Mouse (Mus musculus) heart, adult 2 months (tissue): ENCODE measurements around the gene Gpr84.

Experiments
- CTCF ChIP-seq: fragments of 200-600 bp; IDR thresholded peaks from 2 replicates; pipeline ENCODE4 v1.8.1; 2022; ENCODE audit warnings: antibody characterized with exemption, mild to moderate bottlenecking, moderate library complexity
- POLR2A ChIP-seq: fragments of 200-500 bp; IDR thresholded peaks from 2 replicates; pipeline ENCODE4 v1.6.1; 2011; ENCODE audit warnings: mild to moderate bottlenecking, low read depth, low read length, control low read depth; ENCODE audit not compliant: insufficient read depth

- TF ChIP-seq POLR2A = no peak
- TF ChIP-seq CTCF = no peak
Observed at GRCm38 (mm10) chr15:103307125-103307524, 3.3 kb downstream of the Gpr84 start.
